Mouse (Mus musculus) G1E (cell line): ENCODE results near the gene Egfem1.

ENCODE experiments used
- CTCF ChIP-seq: IDR thresholded peaks from 2 replicates; pipeline ENCODE4 v1.5.1; 2012; ENCODE audit warnings: low read depth, low read length, inconsistent platforms, mixed read lengths
- GATA1 ChIP-seq: IDR thresholded peaks from 2 replicates; pipeline ENCODE4 v1.6.1; 2012; ENCODE audit warnings: borderline replicate concordance, low read length, inconsistent platforms, mixed read lengths
- POLR2AphosphoS5 ChIP-seq: IDR thresholded peaks from 2 replicates; pipeline ENCODE4 v1.6.1; 2012; ENCODE audit warnings: low read depth, low read length, inconsistent platforms; ENCODE audit not compliant: insufficient replicate concordance
- TAL1 ChIP-seq: conservative IDR thresholded peaks from 2 replicates; pipeline ENCODE4 v1.6.1; 2012; ENCODE audit warnings: low read depth, low read length, inconsistent platforms, mixed read lengths

GRCm38 (mm10) chr3:29444661-29445060 is 362.8 kb downstream of the Egfem1 start:
- TF ChIP-seq CTCF: no peak
- no peak for TF ChIP-seq TAL1
- TF ChIP-seq GATA1: no peak
- no peak for TF ChIP-seq POLR2AphosphoS5
